9 mouse cellular contexts compared by ENCODE assay signal in genomic region chr4:62516579-62516978, GRCm38 (mm10). TPM values are rescaled to one million over a fixed set of nuclear protein-coding genes. Genes with fewer than 3 reads are reported as not detected.
A peak's percentile ranks its signal among the peaks of the same experiment; 100 is the strongest.
DNase-seq lines count a peak whose midpoint lies in the region; ATAC-seq lines count a peak whose summit lies in the region.
"Had no signal": no experiment of that assay in that cellular context is flagged by ENCODE, and none has a peak within 500 bp of the region (broad histone marks: within the 10 kb centered on the region; RNA-seq: fewer than 3 reads in every experiment).

No protein-coding gene starts in this region.

- H3K4me2 ChIP-seq in lung, embryonic 15.5 days = peak overlapping the region; percentile 35
- H3K4me2 ChIP-seq in limb, embryonic 15.5 days = no peak overlapping the region

- peak; percentile 21; the same call in 1 of the 2 replicates for ATAC-seq in lung, embryonic 15.5 days (ENCODE audit: borderline replicate concordance, extremely low read depth, low FRiP score, low TSS enrichment)
- no peak for ATAC-seq in limb, embryonic 15.5 days (ENCODE audit: insufficient number of reproducible peaks, low FRiP score, low TSS enrichment, low read depth)
- ATAC-seq: forebrain, embryonic 14.5 days had no signal

- H3K9me3 ChIP-seq in lung, embryonic 15.5 days = no peaks in the 10 kb centered on the region
- no peaks in the 10 kb centered on the region for H3K9me3 ChIP-seq in limb, embryonic 15.5 days

- peak; percentile 43 for DNase-seq in cerebellum, adult 9-10 months
- no peak for DNase-seq in cerebellum, adult 18-20 months
- no peak for DNase-seq in lung, postnatal 36 days
- peak; percentile 70 to 80 for DNase-seq in spleen, postnatal 36 days (ENCODE audit: low spot score in 2 of 2)
- DNase-seq in frontal cortex, postnatal 10 days (ENCODE audit: low spot score in 2 of 2) = no peak
- DNase-seq in cerebellum, adult 11 months = no peak

- no peaks in the 10 kb centered on the region for H3K27me3 ChIP-seq in lung, embryonic 15.5 days
- no peaks in the 10 kb centered on the region for H3K27me3 ChIP-seq in limb, embryonic 15.5 days

- H3K9ac ChIP-seq in lung, embryonic 15.5 days = no peak overlapping the region
- no peak overlapping the region for H3K9ac ChIP-seq in limb, embryonic 15.5 days

- H3K27ac ChIP-seq in lung, embryonic 15.5 days = peak overlapping the region; percentile 89
- peak overlapping the region; percentile 74 for H3K27ac ChIP-seq in limb, embryonic 15.5 days

- H3K36me3 ChIP-seq in lung, embryonic 15.5 days = peaks cover 21% of the 10 kb centered on the region
- peaks cover 26% of the 10 kb centered on the region for H3K36me3 ChIP-seq in limb, embryonic 15.5 days

- WGBS in lung, embryonic 15.5 days = 52% methylated on average over 1 of the region's 1 CpGs
- 86% methylated on average over 1 of the region's 1 CpGs for WGBS in limb, embryonic 15.5 days

- H3K4me1 ChIP-seq in lung, embryonic 15.5 days = peaks cover 52% of the 10 kb centered on the region
- H3K4me1 ChIP-seq in limb, embryonic 15.5 days = peaks cover 39% of the 10 kb centered on the region

- no peak overlapping the region for H3K4me3 ChIP-seq in lung, embryonic 15.5 days
- no peak overlapping the region for H3K4me3 ChIP-seq in limb, embryonic 15.5 days

RNA-seq across cellular contexts. Expression of gene Alad, which starts 3.1 kb away (rescaled TPM):
- polyA plus RNA-seq in lung, embryonic 15.5 days (2015; fragmentation: Nextera tagmentation; extraction: Ambion mirVana) = 116 and 117 TPM in 2 replicates
- 75.8 and 86.5 TPM in 2 replicates for polyA plus RNA-seq in limb, embryonic 15.5 days (2015; fragmentation: Nextera tagmentation; extraction: Ambion mirVana)

RNA-seq across cellular contexts. Expression of gene Pole3, which starts 8.3 kb away (rescaled TPM):
- polyA plus RNA-seq in lung, embryonic 15.5 days (2015; fragmentation: Nextera tagmentation; extraction: Ambion mirVana) = 89.5 and 90.2 TPM in 2 replicates
- polyA plus RNA-seq in limb, embryonic 15.5 days (2015; fragmentation: Nextera tagmentation; extraction: Ambion mirVana) = 82.1 and 82.9 TPM in 2 replicates

RNA-seq across cellular contexts. Expression of gene 4933430I17Rik, which starts 8.6 kb away (rescaled TPM):
- 0.47 and 0.72 TPM in 2 replicates for polyA plus RNA-seq in lung, embryonic 15.5 days (2015; fragmentation: Nextera tagmentation; extraction: Ambion mirVana)
- polyA plus RNA-seq in limb, embryonic 15.5 days (2015; fragmentation: Nextera tagmentation; extraction: Ambion mirVana) = 0.35 and 0.37 TPM in 2 replicates

RNA-seq across cellular contexts. Expression of gene Hdhd3, which starts 13.3 kb away (rescaled TPM):
- 18.6 and 21.1 TPM in 2 replicates for polyA plus RNA-seq in lung, embryonic 15.5 days (2015; fragmentation: Nextera tagmentation; extraction: Ambion mirVana)
- polyA plus RNA-seq in limb, embryonic 15.5 days (2015; fragmentation: Nextera tagmentation; extraction: Ambion mirVana) = 13.9 and 14.7 TPM in 2 replicates

RNA-seq across cellular contexts. Expression of gene Bspry, which starts 36.7 kb away (rescaled TPM):
- polyA plus RNA-seq in lung, embryonic 15.5 days (2015; fragmentation: Nextera tagmentation; extraction: Ambion mirVana) = 36.7 and 44.0 TPM in 2 replicates
- polyA plus RNA-seq in limb, embryonic 15.5 days (2015; fragmentation: Nextera tagmentation; extraction: Ambion mirVana) = 15.3 and 19.4 TPM in 2 replicates

Comparison
In these comparisons a context has a peak if more than half of its experiments do, and no peak if none do; other contexts are left out.
1. DNase-seq: peak in cerebellum, adult 9-10 months (single experiment) and spleen, postnatal 36 days (2 of 2); none in cerebellum, adult 18-20 months (0 of 2), lung, postnatal 36 days (single experiment), frontal cortex, postnatal 10 days (0 of 2) and cerebellum, adult 11 months (single experiment).